Mouse (Mus musculus) CD4-positive, CD25-positive, alpha-beta regulatory T cell, adult 4 months (primary cell): Measurements from ENCODE around the gene Sugp1. TPM values are rescaled to one million over a fixed set of nuclear protein-coding genes. Genes with fewer than 3 reads are reported as not detected.
"Not testable (repeated sequence)": the region's sequence is repeated elsewhere in the genome, so short reads cannot be mapped to it uniquely, and the experiment has no call there.

ENCODE experiments used
- ATAC-seq: one replicate; pipeline ENCODE4 v1.8.0; 2017
- polyA plus RNA-seq, 2 experiments: library from polyadenylated mRNA; unstranded; fragments of 100-300 nt; shearing (Covaris generic); gene quantifications; one replicate each; pipeline ENCODE4 v1.2.1; 2017

Gene Sugp1
- polyA plus RNA-seq, 2 experiments from 2014 or later: 51.1 to 80.3 TPM

- no peak for ATAC-seq
Observed at GRCm38 (mm10) chr8:70049662-70050061, 7.0 kb downstream of the Sugp1 start.

DNA sequence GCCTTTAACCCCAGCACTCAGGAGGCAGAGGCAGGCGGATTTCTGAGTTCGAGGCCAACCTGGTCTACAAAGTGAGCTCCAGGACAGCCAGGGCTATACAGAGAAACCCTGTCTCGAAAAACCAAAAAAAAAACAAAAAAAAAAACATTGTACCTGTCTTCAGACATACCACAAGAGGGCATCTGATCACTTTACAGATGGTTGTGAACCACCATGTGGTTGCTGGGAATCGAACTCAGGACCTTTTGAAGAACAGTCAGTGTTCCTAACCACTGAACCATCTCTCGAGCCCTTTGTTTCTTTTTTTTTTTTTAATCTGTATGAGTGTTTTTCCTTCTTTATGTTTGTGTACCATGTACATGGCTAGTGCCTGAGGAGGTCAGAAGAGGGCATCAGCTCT, 7.8 kb downstream of the Sugp1 start:
- ATAC-seq: not testable (repeated sequence)

DNA sequence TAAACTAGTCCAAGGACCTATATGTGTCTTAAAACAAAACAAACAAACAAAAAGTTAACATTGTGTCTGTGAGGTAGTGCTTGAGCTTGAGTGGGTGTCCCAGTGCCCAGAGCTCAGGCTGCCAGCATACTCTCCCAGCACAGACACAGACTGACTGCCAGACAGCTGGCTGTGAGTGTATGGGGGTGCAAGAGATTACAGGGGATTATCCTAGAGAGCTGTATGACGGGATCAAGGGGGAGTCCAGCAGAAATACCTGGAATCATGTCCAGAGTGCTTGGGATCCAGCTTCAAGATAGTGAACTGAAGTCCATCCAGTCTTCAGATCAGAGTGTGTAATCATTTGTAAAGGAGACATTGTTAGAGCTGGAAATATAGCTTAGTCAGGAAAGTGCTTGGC, 15.1 kb downstream of the Sugp1 start:
- ATAC-seq: no peak

DNA sequence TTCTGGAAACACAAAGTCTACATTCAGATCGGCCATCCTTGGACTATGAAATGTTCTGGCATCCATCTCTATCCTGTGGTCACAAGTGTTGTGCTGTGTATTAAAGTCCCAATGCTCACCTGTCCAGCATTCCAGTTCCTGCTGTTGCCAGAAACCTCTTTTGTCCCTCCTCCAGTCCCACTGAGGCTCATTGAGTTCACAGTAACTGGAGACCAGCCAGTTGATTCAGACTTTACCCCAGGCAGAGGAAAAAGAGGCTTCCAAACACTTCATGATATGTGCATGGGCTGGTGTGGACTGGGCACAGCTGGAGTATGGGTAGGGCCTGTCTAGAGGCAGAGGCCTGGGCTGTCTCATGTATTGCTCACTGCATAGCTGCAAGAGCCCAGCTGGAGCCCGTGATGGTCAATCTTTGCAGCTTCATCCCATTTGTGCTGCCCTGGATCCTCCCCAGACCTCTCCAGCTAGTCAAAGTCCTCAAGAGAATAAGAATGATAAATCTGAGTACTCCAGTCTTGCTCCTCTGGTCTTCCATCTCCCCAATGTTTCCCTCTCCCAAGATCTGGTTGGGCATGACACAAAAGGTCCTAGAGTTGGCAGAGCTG, 29.3 kb downstream of the Sugp1 start:
- no peak for ATAC-seq

DNA sequence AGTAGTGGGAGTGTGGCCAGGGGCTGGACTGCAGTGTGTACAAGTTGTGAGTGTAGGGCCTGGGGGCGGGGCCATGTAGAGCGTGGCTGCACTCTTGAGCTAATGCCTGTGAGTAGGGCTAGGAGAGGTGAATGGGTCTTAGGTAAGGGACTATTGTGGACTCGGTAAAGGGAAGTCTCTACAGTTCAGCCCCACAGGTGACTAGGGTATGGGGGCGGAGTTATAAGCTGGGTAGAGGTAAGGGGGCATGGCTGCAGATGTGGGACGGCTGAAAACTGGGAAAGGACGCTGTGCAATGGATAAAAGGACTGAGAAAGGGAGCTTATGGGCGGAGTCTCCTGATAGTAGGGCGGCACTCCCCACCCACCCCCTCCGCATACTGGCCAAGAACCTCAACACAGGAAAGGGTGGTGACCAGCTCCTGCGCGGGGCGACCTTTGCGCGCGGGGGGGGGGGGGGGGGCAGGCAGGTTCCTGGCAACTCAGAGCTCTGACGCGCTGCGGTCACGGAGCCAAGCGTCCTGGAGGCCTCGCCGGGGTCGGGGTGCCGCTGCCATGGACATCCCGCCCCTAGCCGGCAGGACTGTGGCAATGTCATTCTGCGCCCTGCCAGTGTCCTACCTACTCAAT, 29.9 kb downstream of the Sugp1 start, which contains the start of gene Tm6sf2:
TSS of gene Tm6sf2 (plus strand) at position 484 of the 629 bp plus-strand sequence.
- peak; percentile 47 for ATAC-seq

DNA sequence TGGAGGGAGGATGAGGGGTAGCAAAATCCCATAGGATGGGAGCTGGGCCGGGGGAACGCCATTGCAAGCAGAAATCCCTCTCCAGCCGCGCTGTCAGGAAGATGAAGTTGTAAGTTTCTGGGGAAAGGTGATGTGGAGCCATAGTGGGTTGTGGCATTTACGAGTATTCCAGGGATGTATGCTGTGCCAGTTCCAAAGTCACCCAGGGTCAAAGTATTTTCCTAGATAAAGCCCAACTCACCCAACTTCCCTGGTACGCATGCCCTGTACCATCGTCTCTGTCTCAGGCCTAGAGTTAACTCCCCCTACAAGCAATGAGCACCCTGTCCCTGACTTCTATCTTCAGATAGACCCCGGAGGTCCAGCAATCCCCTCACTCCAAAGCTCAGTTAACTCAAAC, 30.5 kb downstream of the Sugp1 start:
- ATAC-seq: no peak

DNA sequence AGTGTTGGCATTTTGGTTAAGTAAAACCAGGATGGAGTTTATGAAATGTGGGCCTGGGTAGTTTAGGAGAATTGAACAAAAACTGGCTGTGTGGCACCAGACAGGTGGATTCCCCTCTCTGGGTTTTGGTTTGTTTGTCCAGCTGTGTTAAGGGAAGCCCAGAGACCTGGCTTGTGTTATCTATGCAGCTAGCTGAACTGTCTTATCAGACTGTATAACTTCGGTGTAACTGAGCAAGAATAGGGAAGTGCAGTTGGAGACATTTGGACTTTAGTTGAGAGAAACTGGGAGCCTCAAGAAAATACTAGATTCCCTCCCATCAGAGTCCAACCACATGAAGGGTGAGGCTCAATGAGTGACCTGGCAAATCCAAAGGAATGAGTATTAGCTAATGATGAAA, 31.1 kb downstream of the Sugp1 start:
- ATAC-seq: no peak

GRCm38 (mm10) chr8:70081976-70082375, 39.4 kb downstream of the Sugp1 start:
- ATAC-seq: no peak

- ATAC-seq: no peak
Observed at GRCm38 (mm10) chr8:70083285-70083684, 40.7 kb downstream of the Sugp1 start, which contains the start of gene Hapln4. Gene Hapln4 (plus strand): TSS chr8:70083457.

DNA sequence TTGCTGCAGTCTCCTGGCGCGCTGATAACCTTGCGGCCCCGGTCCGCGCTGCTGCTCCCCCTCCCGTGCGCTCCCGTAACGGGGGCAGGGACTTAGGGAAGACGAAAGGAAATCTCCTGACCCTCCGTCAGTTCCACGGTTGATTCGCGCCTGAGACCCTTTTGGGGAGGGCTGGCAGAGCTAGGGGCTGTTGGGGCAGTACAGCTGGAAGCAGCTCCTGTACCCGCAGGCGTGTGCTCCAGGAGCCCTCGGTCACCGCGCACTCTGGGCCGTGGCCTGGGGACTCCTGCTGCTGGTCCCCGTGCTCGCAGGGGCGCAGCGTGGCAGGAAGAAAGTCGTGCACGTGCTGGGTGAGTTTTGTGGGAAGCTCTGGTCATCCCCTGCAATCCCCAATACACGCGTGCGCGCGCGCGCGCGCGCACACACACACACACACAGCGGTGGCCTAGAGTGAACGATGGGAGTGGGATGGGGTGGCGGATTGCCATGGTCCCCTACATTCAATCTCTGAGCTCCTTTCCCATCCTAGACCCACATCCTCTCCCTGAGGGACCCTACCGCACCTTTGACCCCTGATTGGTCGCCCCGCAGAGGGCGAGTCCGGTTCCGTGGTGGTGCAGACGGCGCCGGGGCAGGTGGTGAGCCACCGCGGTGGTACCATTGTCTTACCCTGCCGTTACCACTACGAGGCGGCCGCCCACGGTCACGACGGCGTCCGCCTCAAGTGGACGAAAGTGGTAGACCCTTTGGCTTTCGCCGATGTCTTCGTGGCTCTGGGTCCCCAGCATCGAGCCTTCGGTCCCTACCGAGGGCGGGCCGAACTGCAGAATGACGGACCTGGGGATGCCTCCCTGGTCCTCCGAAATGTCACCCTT, 41.8 kb downstream of the Sugp1 start:
- no peak for ATAC-seq

GRCm38 (mm10) chr8:70086151-70086550, 43.5 kb downstream of the Sugp1 start:
- no peak for ATAC-seq

DNA sequence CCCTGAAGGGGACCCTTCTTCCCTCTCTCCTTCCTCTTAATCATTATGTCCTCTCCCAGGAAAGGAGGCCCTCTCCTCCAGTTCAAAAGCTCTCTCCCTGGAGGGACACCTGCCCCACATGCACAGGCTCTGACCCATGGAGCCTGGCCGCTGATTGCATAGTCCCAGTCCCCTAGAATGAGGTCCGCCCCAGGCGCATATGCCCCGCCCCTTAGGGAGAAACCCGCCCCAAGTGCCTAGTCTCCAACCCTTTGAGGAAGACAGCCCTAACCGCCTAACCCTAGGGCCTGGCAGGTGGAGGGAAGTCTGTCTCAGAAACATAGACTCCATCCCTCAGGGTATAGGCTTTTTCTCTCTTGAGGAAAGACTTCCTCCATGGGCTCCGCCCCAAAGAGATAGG, 44.6 kb downstream of the Sugp1 start:
- no peak for ATAC-seq

DNA sequence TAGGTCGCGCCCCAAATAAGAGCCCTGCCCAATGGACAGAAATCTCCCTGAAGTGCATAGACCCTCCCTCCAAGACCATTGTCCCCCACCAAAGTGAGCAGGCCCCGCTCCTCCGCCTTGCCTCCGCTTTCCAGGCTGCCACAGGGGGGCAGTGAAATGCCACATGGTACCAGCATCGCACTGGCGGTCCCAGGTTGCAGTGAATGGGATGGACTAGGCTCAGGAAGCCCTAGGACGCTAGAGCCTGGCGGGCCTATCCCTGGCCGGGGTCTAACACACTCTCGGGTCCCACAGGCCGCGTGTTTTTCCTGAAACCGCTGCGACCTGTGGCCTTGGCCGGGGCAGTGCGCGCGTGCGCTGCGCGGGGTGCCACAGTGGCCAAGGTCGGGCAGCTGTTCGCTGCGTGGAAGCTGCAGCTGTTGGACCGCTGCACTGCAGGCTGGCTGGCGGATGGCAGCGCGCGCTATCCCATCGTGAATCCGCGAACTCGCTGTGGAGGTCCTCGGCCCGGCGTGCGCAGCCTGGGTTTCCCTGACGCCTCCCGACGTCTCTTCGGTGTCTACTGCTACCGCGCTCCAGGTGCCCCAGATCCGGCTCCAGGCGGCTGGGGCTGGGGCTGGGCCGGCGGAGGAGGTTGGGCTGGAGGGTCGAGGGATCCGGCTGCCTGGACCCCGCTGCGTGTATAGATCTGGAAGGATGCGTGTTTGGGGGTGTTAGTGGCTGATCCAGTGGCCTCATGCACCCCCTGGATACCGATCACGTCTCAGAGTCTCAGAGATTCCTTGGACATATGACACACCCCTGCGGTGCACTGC, 45.4 kb downstream of the Sugp1 start:
- no peak for ATAC-seq

DNA sequence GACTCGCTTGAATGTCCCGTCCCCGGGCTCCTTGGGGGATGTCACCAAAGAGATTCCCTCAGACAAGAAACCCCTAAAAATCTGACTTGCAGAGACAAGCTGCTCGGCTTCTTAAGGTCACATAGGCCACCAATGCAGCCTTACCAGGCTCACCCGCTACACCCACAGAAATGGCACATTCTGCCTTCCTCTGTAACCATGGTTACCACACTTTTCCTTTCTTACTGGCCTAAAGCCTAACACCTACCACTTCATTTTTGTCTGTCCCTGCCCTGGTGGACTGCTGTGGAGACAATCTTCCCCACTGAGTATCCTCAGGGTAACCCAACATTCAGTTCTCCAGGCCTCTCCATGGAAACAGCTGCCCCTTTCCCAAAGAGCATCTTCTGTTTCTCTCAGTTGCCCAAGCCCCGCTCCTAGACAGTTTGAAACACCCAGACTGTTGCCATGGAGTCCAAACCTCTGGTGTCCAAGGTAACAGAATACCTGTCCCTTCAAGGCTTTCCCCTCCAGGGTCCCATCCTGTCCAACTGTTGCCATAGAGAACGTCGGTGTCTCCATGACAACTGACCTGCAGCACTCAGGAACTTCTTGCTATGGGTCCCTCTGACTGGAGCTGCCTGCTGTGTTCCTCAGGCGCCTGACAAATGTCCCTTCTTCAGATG, 46.8 kb downstream of the Sugp1 start:
- ATAC-seq: no peak

DNA sequence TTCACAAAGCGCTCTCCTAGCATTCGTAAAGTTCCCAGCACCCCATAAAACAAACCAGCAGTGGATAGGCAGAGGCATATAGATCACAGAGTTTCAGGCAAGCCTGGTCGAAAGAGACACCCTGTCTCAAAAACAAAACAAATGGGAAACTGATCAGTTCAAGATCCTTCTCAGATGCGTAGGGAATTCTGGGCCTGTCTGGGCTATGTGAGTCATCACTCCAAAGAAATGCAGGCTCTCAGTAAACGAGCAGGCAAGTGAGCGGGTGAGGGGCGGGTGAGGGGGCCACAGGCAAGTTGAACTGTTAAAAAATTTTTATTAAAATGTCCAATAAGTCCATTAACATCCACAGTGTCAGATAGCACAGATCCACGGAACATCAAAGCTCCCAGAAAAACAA, 50.2 kb downstream of the Sugp1 start:
- ATAC-seq: no peak

DNA sequence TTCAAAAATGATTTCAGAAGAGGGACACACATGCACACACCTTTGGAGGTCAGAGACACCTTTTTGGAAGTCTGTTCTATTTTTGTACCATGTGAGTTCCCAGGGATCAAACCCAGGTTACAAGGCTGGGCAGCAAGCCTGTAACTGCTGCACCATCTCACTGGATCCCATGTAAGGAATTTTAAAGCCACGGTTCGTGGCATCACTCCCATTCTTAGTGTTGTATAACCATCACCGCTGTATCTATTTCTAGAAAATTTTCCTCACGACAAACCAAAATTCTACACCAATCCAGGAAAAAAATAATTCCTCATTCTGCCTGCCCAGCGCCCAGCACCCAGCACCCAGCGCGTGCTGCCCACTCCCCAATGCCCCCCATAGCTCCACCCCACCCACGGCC, 56.7 kb downstream of the Sugp1 start:
- ATAC-seq: no peak

GRCm38 (mm10) chr8:70100241-70100640, 57.6 kb downstream of the Sugp1 start:
- no peak for ATAC-seq

GRCm38 (mm10) chr8:70104506-70104905, 61.9 kb downstream of the Sugp1 start:
- peak; percentile 74 for ATAC-seq

DNA sequence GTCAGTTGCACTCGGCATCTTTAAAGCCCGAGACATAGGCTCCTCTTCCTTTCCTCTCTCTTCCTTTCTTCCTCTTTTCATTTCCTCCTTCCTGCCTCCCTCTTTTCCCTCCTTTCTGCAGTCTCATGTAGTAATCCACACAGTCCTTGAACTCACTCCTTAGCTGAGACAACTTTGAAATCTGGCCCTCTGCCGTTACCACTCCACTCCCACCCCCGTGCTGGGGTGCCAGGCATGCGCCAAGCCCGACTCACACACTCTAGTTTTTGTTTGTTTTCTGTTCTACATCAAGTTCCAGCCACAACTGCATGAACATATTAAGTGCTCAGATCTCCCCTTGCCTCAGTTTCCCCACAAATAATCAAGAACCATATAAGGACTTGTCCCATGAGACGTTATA, 62.3 kb downstream of the Sugp1 start:
- ATAC-seq: no peak

DNA sequence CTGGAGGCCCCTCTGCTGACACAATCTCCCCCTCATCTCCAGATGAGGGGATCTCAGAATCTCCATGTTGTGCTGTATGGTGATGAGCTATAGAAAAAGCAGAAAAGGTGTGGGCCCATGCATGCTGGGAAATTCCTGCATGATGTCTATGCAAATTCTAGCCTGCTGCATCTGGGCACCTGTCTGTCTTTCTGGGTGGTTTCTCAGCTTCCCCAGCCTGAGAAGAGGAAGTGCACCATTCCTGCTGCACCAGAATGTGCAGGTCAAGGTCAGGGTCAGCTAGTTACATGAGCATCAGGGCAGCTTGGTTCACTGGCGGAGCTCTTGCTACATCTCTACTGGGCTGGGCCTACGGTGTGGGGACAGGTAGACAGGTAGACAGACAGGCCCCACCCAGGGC, 67.8 kb downstream of the Sugp1 start:
- no peak for ATAC-seq

GRCm38 (mm10) chr8:70111192-70111795, 68.7 kb downstream of the Sugp1 start:
- no peak for ATAC-seq
